Mouse (Mus musculus): Measurements from ENCODE around the gene Parp3.

GRCm38 (mm10) chr9:106476002-106476923 is 486 bp downstream of the Parp3 start:
- TF ChIP-seq GATA1 (IDR thresholded peaks at IDR 0.05; ENCODE audit: borderline replicate concordance, low read length) (no peak), FLI1 (IDR thresholded peaks at IDR 0.05; ENCODE audit: low read length) (no peak)
